In the genomic region with DNA sequence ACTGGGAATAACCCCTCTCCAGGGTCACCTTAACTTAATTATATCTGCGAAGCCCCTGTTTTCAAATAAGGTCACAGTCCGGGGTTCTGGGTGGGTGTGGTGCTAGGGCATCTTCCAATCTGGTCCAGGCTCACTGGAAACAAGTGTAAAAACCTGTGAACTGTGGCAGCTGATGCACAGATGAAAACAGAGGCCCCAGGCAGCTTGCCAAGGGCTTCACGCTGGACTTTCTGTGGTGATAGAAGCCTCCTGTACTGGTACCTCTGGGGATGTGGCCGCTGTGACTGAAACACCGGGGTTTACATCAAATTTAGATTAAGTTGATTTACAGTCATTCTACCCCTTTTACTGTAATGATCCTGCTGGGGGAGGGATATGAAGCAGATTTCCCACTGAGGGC, we compare ENCODE assay signal across 20 mouse cellular contexts.
DNase-seq lines count a peak whose midpoint lies in the region; ATAC-seq and TF ChIP-seq lines count a peak whose summit lies in the region.
"Had no signal": no experiment of that assay in that cellular context is flagged by ENCODE, and none has a peak within 500 bp of the region (broad histone marks: within the 10 kb centered on the region; RNA-seq: fewer than 3 reads in every experiment).

No protein-coding gene starts in this region.

- 71% methylated on average over 5 of the region's 5 CpGs for WGBS in forebrain, embryonic 14.5 days
- WGBS in forebrain, embryonic 15.5 days: 62% methylated on average over 5 of the region's 5 CpGs

- H3K4me1 ChIP-seq in forebrain, embryonic 14.5 days (ENCODE audit: control insufficient read depth, insufficient read depth, low read length): peaks cover 12% of the 10 kb centered on the region; the same call in 1 of the 2 replicates
- peaks cover 17% of the 10 kb centered on the region for H3K4me1 ChIP-seq in forebrain, embryonic 15.5 days
- H3K4me1 ChIP-seq: embryonic facial prominence, embryonic 13.5 days; hindbrain, embryonic 12.5 days had no signal

- no peak overlapping the region for H3K4me3 ChIP-seq in forebrain, embryonic 14.5 days (ENCODE audit: low read depth, low read length)
- H3K4me3 ChIP-seq in forebrain, embryonic 15.5 days: no peak overlapping the region
- no peak overlapping the region for H3K4me3 ChIP-seq in left cerebral cortex, adult 2 months
- H3K4me3 ChIP-seq: embryonic facial prominence, embryonic 13.5 days; forebrain, embryonic 12.5 days; gastrocnemius, adult 2 months; heart, embryonic 13.5 days; hindbrain, embryonic 12.5 days had no signal

- no peak overlapping the region for H3K9ac ChIP-seq in forebrain, embryonic 14.5 days (ENCODE audit: low read length)
- no peak overlapping the region for H3K9ac ChIP-seq in forebrain, embryonic 15.5 days (replicated peaks)
- H3K9ac ChIP-seq: embryonic facial prominence, embryonic 13.5 days; forebrain, embryonic 12.5 days; heart, embryonic 13.5 days; hindbrain, embryonic 12.5 days had no signal

- peak; percentile 28 for DNase-seq in forebrain, embryonic 14.5 days (ENCODE audit: low spot score)
- DNase-seq in left cerebral cortex, adult 2 months (ENCODE audit: extremely low spot score in 1 of 2, low spot score in 2 of 2): no peak
- no peak for DNase-seq in left cerebral cortex, adult 11 months (ENCODE audit: low spot score)
- peak; percentile 32 for DNase-seq in retina, postnatal 1 day
- DNase-seq in retina, embryonic 14.5 days (ENCODE audit: low spot score): no peak
- no peak for DNase-seq in B cell, adult 2 months
- DNase-seq: adrenal gland, postnatal 14 days; cerebellum, adult 18-20 months; cerebellum, adult 9-11 months; cerebellum, postnatal 36 days; gastrocnemius, adult 2 months; gastrocnemius, postnatal 25 days; heart, postnatal 4 days had no signal

- H3K9me3 ChIP-seq in forebrain, embryonic 14.5 days (replicated peaks; ENCODE audit: control insufficient read depth, low read length): no peaks in the 10 kb centered on the region
- no peaks in the 10 kb centered on the region for H3K9me3 ChIP-seq in forebrain, embryonic 15.5 days
- H3K9me3 ChIP-seq: embryonic facial prominence, embryonic 13.5 days; forebrain, embryonic 12.5 days; heart, embryonic 13.5 days; hindbrain, embryonic 12.5 days had no signal

- no peaks in the 10 kb centered on the region for H3K27me3 ChIP-seq in forebrain, embryonic 14.5 days (replicated peaks; ENCODE audit: control insufficient read depth, insufficient read depth, low read length)
- H3K27me3 ChIP-seq in forebrain, embryonic 15.5 days: no peaks in the 10 kb centered on the region
- H3K27me3 ChIP-seq: embryonic facial prominence, embryonic 13.5 days; forebrain, embryonic 12.5 days; heart, embryonic 13.5 days; hindbrain, embryonic 12.5 days; Patski had no signal

- no peak for ATAC-seq in forebrain, embryonic 14.5 days
- ATAC-seq in forebrain, embryonic 15.5 days (replicated peaks): no peak
- ATAC-seq: activated CD4-positive, CD25-positive, alpha-beta regulatory T cell, adult 4 months; Patski had no signal

- no peak overlapping the region for H3K27ac ChIP-seq in forebrain, embryonic 14.5 days (ENCODE audit: low read depth, low read length)
- no peak overlapping the region for H3K27ac ChIP-seq in forebrain, embryonic 15.5 days (replicated peaks)
- H3K27ac ChIP-seq in left cerebral cortex, adult 2 months: peak overlapping the region; percentile 61; the same call in 1 of the 2 replicates
- H3K27ac ChIP-seq: embryonic facial prominence, embryonic 13.5 days; forebrain, embryonic 12.5 days; gastrocnemius, adult 2 months; heart, embryonic 13.5 days; hindbrain, embryonic 12.5 days had no signal

- no peak for TF ChIP-seq CTCF in left cerebral cortex, adult 2 months (IDR thresholded peaks at IDR 0.05)

- no peak overlapping the region for H3K4me2 ChIP-seq in forebrain, embryonic 14.5 days (ENCODE audit: low read length)
- no peak overlapping the region for H3K4me2 ChIP-seq in forebrain, embryonic 15.5 days (replicated peaks)
- H3K4me2 ChIP-seq: embryonic facial prominence, embryonic 13.5 days; forebrain, embryonic 12.5 days; heart, embryonic 13.5 days; hindbrain, embryonic 12.5 days had no signal

- no peaks in the 10 kb centered on the region for H3K36me3 ChIP-seq in forebrain, embryonic 14.5 days (ENCODE audit: control insufficient read depth, insufficient read depth, low read length)
- H3K36me3 ChIP-seq in forebrain, embryonic 15.5 days: no peaks in the 10 kb centered on the region
- H3K36me3 ChIP-seq: embryonic facial prominence, embryonic 13.5 days; forebrain, embryonic 12.5 days; heart, embryonic 13.5 days; hindbrain, embryonic 12.5 days had no signal

- intact Hi-C loops in left cerebral cortex, adult 2 months (cut with DNase I): loop anchor here (2.0 to 5.0 kb wide), 3 partner anchors 23 to 119 kb away; no protein-coding TSS in a partner anchor

Comparison
In these comparisons a context has a peak if more than half of its experiments do, and no peak if none do; other contexts are left out.
1. DNase-seq: peak in forebrain, embryonic 14.5 days (single experiment) and retina, postnatal 1 day (single experiment); none in left cerebral cortex, adult 2 months (0 of 2), left cerebral cortex, adult 11 months (single experiment), retina, embryonic 14.5 days (single experiment) and B cell, adult 2 months (0 of 2).